Mouse (Mus musculus): ENCODE measurements around the gene Il5.

Il5 gene

DNA sequence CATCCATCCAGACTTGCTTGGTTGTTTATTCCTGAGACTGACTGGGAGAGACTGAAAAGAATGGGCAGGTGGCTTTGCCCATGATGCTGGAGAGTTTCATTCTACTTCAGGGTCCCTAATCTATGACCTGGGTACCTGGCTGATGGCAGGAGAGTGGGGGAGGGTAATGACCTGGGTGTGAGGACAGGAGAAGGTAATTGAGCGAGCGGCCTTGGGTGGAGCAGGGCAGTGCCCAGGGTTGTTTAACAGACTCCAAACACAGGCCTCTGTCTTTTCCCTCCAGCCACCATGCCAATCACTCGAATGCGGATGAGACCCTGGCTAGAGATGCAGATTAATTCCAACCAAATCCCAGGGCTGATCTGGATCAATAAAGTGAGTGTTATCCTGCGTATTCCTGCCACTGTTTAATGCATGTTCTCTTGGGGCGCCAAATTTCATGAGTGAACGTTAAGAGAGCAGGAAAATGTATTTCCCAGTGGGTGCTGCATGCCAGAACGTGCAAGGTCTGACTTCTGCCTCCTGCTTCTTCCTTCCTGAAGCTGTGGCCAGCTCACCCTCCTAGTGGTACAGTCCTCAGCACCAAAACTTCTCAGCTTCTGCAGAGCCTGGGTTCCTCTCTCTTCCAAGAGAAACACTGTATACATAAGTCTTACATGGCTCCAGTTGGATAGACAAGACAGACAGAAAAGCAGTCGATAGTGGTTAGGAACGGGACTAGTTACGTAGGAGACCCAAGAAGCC is 50.6 kb downstream of the Il5 start:
- no peak for DNase-seq

DNA sequence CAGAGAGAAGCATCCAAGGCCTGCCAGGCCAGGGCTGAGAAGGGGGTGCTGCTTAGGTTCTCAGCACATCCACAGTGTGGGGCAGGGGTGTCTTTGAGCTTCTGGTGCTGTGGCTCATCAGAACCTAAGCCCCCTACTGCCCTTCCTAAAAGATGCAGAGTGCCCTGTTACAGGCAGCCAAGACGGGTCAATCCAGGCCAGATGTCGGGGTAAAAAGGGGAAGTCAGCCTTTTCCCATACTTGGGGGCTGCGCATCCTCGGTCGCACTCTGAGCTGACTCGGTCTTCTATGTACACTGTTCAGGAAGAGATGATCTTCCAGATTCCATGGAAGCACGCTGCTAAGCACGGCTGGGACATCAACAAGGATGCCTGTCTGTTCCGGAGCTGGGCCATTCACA is 51.9 kb downstream of the Il5 start:
- peak; percentile 39 for DNase-seq

DNA sequence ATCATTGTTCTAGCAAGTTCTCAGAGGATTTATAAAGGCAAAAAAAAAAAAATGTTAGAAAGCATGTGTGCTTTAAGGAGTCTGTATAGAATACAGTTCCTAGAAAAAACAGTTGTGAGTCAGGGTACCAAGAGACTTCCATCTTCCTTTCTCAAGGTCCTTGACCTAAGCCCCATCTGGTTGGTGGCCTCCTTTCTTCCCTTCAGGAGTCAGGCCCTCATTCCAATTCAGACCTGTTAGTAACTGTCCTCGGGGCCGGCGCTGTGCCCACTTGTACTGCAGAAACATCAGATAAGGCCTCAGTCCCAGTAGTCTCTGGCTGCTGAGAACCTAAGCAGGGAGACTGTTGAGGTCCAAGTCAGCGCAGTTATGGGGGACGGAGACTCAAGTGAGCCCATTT is 52.5 kb downstream of the Il5 start, which contains the start of gene Gm17334:
TSS of gene Gm17334 (minus strand) at position 101 of the 400 bp plus-strand sequence.
- DNase-seq, result no peak

DNA sequence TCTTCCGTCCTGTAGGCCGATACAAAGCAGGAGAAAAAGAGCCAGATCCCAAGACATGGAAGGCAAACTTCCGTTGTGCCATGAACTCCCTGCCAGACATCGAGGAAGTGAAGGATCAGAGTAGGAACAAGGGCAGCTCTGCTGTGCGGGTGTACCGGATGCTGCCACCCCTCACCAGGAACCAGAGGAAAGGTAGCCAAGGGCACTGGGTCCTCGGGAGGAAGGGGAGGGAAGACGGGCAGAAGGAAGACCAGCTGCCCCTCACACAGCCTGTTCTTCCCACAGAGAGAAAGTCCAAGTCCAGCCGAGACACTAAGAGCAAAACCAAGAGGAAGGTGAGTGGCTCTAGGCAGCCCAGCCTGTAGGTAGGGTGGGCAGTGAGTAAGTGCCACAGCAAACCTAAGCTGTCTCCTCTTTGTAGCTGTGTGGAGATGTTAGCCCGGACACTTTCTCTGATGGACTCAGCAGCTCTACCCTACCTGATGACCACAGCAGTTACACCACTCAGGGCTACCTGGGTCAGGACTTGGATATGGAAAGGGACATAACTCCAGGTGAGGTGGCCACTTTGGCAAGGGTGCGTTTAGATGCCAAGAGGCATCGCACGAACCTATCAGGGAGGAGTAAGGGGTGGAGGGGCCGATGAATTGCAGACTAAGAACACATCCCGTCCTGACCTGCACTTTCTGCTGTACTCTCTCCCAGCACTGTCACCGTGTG is 53.2 kb downstream of the Il5 start:
- no peak for DNase-seq
